Mouse (Mus musculus): ENCODE results near the gene B3galt4.
A peak's percentile ranks its signal among the peaks of the same experiment; 100 is the strongest.

B3galt4 gene

DNA sequence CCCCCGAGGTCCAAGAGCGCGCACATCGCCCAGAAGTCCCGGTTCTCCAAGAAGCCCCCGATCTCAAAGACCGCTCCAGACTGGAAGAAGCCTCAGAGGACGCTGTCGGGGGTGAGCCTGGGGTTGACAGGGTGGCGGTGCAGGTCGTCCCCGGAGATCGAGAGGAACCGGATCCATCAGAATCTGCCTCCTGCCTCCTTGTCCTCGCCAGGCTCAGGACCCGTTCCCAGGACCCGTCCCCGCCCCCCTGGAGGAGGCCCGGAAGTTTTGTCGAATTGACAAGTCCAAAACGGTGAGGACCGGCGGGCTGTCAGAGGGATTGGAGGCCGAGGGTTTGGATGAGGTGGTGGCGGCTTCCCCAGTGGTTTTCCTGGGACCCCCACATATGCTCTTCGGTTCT, 10.3 kb downstream of the B3galt4 start:
- DNase-seq: no peak

DNA sequence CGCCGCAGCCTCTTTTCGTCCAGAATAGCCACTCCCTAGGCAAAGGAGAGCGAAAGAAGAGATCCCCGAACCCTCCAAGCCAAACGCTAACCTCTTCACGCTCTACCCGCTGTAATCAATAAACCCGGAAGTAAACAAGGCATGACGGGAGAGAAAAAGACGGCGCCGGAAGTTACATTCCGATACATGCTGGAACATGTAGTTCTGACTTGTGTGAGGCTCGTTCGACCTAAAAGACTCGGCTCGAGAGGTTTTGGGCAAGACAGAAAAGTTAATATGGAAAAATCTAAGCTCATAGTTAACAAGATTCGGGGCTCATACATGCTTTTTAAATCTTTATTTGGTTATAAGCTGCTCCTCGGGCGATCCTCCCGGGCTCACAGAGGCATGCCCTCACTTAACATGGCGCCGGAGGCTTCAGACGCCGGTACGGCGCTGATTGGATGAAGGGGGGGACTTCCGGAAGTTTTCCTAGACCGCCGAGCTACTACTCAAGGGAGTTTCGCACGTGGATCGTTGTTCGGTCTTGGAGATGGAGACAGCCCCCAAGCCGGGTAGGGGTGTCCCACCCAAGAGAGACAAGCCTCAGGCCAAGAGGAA, 11.0 kb downstream of the B3galt4 start, which contains the start of the genes Pfdn6 and Wdr46:
TSS of gene Pfdn6 (minus strand) at position 138 of the 600 bp plus-strand sequence.
TSS of gene Wdr46 (plus strand) at position 455 of the 600 bp plus-strand sequence.
- DNase-seq: peak; percentile 87 to 88

- DNase-seq: no peak
These were observed 12.5 kb downstream of the B3galt4 start for GRCm38 (mm10) chr17:33938783-33939182.

GRCm38 (mm10) chr17:33936993-33937392, 14.3 kb downstream of the B3galt4 start:
- DNase-seq: no peak

DNA sequence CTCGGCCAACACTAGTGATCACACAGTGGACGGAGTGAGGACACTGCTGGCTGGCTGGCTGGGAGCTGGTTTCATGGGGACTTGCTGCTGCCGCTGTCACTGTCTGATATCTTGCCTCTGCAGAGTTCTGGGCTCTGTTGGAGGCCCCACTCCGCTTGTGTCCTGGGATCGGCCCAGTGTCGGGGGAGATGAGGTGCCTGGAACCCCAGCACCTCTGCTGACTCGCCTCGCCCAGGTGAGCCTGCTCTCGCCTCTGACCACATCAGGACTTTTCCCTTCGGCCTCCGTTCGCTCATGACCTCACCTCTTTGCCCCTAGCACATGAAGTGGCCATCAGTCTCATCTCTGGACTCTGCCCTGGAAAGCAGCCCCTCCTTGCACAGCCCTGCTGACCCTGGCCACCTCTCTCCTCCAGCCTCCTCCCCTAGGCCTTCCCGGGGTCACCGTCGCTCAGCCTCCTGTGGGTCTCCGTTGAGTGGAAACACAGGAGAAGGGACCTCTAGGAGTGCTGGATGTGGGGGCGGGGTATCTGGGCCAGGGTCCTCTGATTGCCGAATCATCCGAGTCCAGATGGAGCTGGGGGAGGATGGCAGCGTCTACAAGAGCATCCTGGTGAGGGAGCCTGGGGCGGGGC, 15.7 kb downstream of the B3galt4 start:
- DNase-seq: no peak

DNA sequence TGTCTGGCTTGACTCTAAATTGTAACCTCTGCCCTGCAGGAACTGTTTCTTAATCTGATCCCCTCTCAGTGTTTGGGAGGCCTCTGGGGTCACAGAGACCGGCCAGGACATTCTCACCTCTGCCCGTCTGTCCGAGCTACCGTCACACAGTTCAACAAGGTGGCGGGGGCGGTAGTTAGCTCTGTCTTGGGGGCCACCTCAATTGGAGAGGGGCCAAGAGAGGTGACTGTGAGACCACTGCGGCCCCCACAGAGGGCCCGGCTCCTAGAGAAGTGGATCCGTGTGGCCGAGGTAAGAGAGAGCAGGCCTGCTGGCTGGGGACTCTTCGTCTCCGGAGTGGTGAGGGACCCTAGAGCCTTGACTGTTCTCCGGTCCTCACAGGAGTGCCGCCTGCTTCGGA, 18.3 kb downstream of the B3galt4 start:
- no peak for DNase-seq

- DNase-seq: no peak
These were observed 18.8 kb downstream of the B3galt4 start for GRCm38 (mm10) chr17:33932448-33932847.

DNA sequence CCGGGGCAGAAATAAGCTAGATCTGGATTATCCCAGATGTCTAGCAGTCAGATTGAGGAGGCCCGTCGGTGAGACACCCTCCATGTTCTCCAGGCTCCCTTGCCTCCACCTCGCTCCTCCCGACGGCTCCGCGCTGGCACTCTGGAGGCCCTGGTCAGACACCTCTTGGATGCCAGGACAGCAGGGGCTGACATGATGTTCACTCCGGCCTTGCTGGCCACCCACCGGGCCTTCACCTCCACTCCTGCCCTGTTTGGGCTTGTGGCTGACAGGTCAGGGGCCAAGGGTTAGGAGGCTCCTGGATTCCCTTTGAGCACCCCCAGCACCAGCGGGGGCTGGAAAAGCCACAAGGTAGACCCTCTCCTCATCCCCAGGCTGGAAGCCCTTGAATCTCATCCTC, 19.3 kb downstream of the B3galt4 start:
- DNase-seq: no peak

GRCm38 (mm10) chr17:33931159-33931866, 20.0 kb downstream of the B3galt4 start:
- no peak for DNase-seq

DNA sequence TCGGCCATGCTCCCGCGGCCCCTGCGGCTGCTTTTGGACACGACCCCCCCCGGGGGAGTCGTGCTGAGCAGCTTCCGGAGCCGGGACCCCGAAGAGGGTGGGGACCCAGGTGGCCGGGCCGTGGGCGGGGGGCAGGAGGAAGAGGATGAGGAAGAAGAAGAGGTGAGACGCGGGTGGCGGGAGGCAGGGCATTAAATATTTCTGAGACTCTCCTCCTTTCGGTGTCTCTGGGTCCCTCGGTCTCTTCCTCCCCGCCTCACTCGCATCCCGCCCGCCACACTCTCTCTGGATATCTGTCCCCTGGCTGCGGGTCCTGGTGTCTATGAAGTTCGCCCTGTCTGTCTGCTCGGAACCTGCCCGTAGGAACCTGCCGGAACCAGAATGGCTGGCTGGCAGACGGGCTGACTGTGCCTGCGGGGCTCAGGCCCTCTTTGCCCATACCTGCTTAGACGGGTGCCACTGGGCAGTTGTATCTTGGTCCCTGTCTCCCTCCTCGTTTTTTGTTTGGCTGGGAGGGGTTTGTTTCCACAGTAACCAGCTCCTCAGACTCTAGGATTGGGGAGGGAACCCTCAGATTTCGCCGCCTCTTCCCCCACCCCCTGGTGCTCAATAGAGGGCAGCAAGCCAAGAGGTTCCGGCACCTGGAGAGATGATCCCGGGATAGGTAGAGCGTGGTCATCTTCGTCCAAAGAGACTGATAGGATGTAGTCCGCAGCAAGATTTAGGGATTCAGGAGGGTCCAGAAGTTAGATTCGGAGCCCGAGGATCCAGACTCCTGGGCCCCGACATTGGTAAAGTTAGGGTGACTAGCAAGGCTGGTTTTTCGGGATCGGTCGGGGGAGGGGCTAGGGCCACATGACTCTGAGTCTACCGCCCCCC, 20.8 kb downstream of the B3galt4 start:
- DNase-seq: peak; percentile 81 to 88

DNA sequence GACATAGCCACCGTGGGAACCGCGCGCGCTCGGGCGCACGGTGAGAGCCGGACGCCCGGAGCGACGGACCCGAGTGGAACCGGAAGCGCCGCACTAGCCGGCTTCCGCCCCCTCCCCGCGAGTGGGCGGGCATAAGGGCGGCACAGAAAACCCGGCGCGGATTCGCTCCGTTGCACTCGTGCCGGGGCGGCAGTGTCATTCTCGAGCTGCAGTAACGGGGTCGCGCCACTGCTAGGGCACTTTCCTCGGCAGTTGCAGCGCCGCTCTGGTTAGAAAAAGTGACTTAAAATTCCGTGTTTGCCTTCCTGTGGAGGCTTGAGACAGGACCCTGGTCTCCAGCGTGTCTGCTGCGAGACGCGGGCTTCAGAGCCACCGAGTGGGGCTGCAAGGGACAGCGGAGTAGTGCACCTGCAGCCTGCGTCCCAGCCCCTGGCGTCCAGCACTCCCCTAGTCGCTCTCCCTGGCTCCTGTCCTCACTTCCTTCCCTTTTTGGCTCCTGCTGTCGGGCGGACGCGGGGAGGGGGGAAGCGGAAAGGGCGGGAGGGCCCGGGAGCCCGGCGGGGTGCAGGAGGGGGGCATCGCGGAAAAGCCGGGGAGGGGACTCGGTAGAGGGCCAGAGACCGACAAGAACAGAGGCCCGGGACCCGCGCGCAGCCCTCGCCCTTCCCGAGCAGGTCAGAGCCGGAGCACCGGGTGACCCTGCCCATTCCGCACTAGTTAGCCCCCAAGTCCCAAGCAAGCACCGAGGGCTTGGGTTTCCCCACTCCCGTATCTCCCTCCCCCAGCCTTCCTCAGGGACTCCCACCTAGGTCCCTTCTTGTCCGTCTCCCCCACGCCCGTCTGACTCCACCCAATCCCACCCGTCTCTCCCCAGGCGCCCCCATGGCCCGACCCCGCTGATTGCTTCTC, 21.7 kb downstream of the B3galt4 start, which contains the start of gene Rgl2:
TSS of gene Rgl2 (plus strand) at position 173 of the 909 bp plus-strand sequence.
- DNase-seq: peak; percentile 88 to 89

GRCm38 (mm10) chr17:33928251-33928947, 22.9 kb downstream of the B3galt4 start:
- no peak for DNase-seq

- no peak for DNase-seq
These were observed 24.9 kb downstream of the B3galt4 start for GRCm38 (mm10) chr17:33926207-33926932.

DNA sequence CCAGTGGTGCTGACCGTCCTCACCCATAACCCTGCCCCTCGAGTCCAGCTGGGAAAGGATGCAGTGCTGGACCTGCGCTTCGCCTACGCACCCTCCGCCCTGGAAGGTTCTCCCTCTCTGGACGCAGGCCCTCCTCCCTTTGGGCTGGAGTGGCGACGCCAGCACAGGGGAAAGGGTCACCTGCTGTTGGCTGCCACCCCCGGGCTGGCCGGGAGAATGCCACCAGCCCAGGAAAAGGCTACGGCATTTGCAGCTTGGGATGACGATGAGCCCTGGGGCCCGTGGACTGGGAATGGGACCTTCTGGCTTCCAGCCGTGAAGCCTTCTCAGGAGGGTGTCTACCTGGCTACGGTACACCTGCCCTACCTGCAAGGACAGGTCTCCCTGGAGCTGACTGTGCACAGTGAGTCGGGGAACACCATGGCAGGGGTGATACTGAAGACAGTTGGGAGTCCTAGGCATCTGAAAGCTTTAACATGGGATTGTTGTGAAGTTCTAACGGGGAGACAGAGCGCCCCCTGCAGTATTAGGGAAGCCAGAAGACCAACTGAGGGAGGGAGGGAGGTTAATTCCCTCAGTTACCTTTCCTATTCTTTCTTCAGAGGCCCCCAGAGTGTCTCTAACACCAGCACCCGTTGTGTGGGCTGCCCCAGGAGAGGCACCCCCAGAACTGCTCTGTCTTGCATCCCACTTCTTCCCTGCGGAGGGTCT, 25.7 kb downstream of the B3galt4 start:
- DNase-seq: no peak

DNA sequence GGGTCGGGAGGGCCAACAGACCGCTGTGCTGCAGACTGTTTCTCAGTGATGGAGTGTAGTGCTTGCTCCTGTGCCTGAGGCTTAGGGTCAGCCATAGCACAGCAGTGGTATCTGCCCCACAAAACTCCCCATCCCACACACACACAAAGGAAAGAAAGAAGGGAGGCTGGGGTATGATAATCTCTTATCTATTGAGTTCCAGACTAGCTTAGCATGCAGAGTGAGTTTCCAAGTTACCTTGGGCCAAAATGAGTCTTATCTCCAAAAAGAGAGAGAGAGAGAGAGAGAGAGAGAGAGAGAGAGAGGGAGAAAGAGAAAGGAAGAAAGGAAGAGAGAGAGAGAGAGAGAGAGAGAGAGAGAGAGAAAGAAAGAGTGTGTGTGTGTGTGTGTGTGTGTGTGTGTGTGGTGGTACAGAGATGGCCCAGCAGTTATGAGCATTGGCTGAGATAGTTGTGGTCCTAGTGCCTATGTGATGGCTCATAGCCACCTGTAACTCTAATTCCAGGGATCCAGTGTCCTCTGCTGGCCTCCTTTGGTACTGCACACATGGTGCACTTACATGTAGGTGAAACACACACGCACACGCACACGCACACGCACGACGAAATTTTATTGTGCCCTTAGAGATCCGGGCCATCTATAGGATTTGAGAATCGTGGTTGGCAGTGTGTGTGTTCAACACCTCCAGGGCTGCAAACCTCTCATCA, 26.6 kb downstream of the B3galt4 start:
- DNase-seq: peak in 1 of 2 experiments; percentile 36

- no peak for DNase-seq
These were observed 29.9 kb downstream of the B3galt4 start for GRCm38 (mm10) chr17:33921361-33921760.

GRCm38 (mm10) chr17:33920282-33921097, 30.8 kb downstream of the B3galt4 start:
- peak; percentile 85 to 88 for DNase-seq

Data from lung, adult 18-20 months (tissue).